Mouse (Mus musculus): ENCODE data around the gene C9orf72.

C9orf72 gene

GRCm38 (mm10) chr4:35175566-35175965 is 50.4 kb downstream of the C9orf72 start:
- no peak for DNase-seq

GRCm38 (mm10) chr4:35173551-35173950 is 52.4 kb downstream of the C9orf72 start:
- no peak for DNase-seq

DNA sequence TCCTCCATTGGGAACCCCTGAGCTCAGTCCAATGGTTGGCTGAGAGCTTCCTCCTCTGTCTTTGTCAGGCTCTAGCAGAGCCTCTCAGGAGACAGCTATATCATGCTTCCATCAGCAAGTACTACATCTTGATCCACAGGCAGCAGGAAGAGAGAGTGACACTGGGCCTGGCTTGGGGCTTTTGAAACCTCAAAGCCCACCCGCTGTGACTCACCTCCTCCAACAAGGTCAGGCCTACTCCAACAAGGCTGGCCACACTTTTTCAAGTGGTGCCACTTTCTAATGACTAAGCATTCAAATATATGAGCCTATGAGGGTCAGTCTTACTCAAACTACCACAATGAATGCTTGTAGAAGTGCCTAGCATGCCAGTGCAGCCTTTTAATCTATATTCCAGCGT is 53.5 kb downstream of the C9orf72 start:
- no peak for DNase-seq

DNA sequence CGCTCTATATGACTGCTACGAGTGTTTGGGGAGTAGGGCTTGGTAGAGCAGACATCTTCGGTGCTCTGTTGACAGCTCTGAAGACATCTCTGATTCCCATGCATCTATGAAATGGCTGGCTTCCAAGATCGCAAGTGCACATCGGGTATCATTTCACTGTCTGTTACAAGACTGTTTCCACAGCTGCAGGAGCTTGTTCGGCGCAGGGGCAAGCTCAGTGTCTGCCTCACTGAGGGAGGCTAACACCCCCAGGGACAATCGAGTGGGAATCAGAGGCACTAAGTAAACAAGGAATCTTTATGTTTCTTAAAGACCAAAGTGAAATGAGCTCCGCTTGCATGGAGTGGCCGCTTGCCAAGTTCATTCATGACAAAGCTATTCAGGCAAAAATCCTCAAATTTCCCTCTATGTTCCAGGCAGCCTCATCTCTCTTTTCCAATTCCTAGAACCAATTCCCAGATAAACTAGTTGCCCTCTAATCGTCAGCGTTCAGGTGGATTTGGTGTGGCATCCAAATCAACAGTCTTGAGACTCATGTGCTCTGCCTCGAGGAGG is 56.3 kb downstream of the C9orf72 start:
- no peak for DNase-seq

DNA sequence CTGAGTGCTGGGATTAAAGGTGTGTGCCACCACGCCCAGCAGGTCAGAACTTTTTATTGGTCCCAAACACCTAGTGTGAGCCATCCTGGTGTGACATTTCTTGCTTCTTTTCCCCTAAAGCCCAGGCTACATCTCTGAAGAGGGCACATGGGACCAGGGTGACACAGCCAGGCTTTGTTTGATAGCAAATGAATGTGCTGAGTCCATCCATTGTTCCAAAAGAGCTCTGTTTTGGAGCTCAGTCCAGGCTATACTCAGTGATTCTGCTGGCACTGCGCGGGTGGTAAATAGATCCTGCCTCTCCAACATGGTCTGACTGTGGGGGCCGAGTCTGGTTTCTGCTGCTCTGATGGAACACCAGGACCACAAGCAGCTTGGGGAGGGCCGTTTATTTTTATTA is 58.1 kb downstream of the C9orf72 start:
- no peak for DNase-seq

DNA sequence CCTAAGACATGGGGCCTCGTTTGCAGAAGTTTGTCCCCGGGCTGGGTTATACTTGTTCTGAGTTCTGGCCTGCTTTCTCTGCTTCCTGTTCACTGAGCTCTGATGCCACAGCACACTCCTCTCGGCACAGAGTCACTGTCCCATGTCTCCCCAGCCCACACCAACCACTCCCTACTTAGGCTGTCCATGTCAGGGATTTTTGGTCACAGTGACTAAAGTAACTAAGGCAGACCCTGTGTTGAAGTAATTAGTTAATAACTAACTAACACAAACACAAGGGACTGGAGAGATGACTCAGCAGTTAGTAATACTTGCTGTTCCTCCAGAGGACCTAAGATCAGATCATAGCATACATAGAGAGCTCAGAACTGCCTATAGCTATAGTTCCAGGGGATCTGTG is 60.0 kb downstream of the C9orf72 start:
- DNase-seq: no peak

DNA sequence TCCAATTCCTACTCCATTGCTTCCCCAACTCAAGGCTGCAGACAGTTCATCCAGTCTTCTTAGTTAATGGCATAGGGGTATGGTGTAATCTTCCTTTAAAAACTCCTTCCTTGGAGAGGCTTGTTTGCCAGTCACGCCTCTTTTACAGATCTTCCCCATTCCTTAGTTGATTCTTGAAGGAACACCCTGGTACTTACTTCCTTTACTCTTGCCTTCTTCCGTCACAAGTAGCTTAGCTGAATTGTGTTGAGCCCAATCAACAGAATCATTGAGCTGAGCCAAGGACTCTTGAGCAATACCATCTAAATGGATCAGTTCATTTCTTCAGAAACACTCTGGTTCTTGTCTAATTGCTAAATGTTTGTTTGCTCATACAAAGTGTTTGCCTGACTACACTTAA is 60.7 kb downstream of the C9orf72 start:
- no peak for DNase-seq

- DNase-seq: no peak
These were observed 68.2 kb downstream of the C9orf72 start for GRCm38 (mm10) chr4:35157815-35158214.

GRCm38 (mm10) chr4:35156751-35157611 is 69.0 kb downstream of the C9orf72 start, which contains the start of gene Mob3b:
TSS of gene Mob3b (minus strand) at chr4:35157484.
- DNase-seq: peak; percentile 94

- DNase-seq: peak; percentile 75
These were observed 69.8 kb downstream of the C9orf72 start for GRCm38 (mm10) chr4:35156149-35156611.

GRCm38 (mm10) chr4:35155132-35155922 is 70.6 kb downstream of the C9orf72 start:
- DNase-seq: peak; percentile 71

DNA sequence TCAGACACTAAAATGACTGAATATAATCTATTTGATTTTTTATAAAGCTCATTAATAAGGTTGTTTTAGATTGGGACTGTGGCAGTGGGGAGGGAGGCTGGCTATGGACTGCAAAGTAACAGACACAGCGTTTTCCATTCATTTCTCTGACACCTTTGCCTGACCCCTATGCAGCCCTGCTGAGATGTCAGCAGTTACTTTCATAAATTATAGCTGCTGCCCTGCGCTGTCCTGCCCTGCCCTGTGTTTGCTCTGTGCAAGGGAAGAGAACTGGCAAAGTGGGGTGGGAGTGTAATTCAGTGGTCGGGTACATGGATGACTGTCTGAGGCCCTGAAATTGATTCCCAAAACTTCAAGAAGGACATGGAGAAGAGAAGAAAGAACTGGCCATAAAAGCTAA is 71.9 kb downstream of the C9orf72 start:
- no peak for DNase-seq

DNA sequence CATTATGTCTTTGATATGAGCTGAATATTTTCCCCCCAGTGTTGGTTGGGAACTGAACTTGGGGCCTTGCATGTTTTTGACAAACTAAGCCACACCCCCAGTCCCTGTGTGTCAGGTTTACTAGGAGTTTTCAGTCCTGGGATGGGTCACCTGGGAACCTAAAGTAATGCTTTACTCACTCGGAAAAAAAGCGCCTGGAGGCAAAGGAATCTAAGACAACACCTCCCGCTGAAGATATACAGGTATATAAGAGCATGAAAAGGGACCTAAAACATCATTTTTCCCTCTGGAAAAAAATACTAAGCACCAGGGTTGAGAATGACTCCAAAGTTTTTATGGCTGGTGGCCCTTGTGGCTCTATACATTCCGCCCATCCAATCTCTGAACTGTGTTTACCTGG is 74.2 kb downstream of the C9orf72 start, which contains the start of gene Ifnk:
Ifnk (plus strand) TSS at position 301 of the 400 bp plus-strand sequence.
- DNase-seq: no peak

DNA sequence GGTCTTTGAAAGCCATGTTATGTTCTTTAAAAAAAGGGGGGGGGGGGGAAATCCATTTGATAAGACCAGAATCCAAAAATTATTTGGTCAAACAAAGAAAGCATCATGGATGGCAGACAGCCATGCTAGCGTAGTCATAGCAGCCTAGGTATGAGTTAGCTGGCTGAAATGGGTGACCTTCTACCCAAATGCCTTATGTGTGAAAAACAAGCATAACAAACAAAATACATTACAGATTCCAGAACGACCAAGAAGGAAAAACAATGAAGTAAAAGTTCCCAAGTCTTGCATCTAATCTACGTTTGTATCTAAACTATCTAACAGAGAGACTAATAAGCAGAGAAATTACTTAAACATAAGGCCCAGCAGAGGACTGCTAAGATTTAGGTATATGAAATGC is 75.3 kb downstream of the C9orf72 start:
- DNase-seq: no peak

GRCm38 (mm10) chr4:35148326-35148725 is 77.6 kb downstream of the C9orf72 start:
- no peak for DNase-seq

- DNase-seq: no peak
These were observed 79.4 kb downstream of the C9orf72 start for GRCm38 (mm10) chr4:35146597-35146996.

- DNase-seq: no peak
These were observed 80.2 kb downstream of the C9orf72 start for GRCm38 (mm10) chr4:35145726-35146125.

- no peak for DNase-seq
These were observed 82.4 kb downstream of the C9orf72 start for GRCm38 (mm10) chr4:35143472-35144102.

Measured in thymus, postnatal 25 days (tissue).